Mouse (Mus musculus) left cerebral cortex, adult 11 months (tissue): ENCODE data around the gene Ints5.
"Not testable (repeated sequence)": the region's sequence is repeated elsewhere in the genome, so short reads cannot be mapped to it uniquely, and the experiment has no call there.

ENCODE experiments used
- DNase-seq: peaks from one replicate; pipeline ENCODE4 v3.0.0; 2022; ENCODE audit warnings: low spot score

The Ints5 gene

GRCm38 (mm10) chr19:8887585-8888463 lies 5.0 kb upstream of the Ints5 start:
- DNase-seq, result no peak

GRCm38 (mm10) chr19:8888511-8889385 lies 4.1 kb upstream of the Ints5 start, which contains the start of the genes 1810009A15Rik and Gm49416:
1810009A15Rik (plus strand) TSS chr19:8888853.
Gm49416 (plus strand) TSS chr19:8888926.
- peak; percentile 89 for DNase-seq

- DNase-seq, result no peak
Measured at GRCm38 (mm10) chr19:8895397-8895960, 2.7 kb downstream of the Ints5 start.

GRCm38 (mm10) chr19:8896231-8896630 lies 3.4 kb downstream of the Ints5 start:
- not testable (repeated sequence) for DNase-seq

GRCm38 (mm10) chr19:8897211-8897864 lies 4.5 kb downstream of the Ints5 start:
- not testable (repeated sequence) for DNase-seq

GRCm38 (mm10) chr19:8897865-8898495 lies 5.2 kb downstream of the Ints5 start, which contains the start of gene Ganab:
Ganab (plus strand) TSS chr19:8898071.
- DNase-seq, result peak; percentile 93

GRCm38 (mm10) chr19:8898576-8898975 lies 5.8 kb downstream of the Ints5 start:
- DNase-seq, result no peak

DNA sequence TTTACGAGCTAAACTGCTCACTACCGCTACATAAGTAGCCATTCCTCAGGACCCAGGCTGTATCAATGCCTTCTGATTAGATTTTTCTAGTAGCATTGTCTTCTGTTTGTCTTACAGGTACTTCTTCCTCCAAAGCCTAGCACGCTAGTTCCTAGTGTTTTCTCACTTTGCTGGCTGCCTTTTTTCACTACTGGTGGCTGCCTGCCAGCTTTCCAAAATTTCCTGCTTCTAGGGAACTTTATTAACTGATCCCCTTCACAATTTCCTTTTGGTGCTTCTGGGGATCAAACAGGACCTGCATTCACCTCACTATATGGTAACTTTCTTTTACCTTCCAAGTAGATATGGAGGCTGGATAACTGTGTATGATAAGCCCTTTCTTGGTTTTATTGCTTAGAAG lies 6.3 kb downstream of the Ints5 start:
- no peak for DNase-seq

DNA sequence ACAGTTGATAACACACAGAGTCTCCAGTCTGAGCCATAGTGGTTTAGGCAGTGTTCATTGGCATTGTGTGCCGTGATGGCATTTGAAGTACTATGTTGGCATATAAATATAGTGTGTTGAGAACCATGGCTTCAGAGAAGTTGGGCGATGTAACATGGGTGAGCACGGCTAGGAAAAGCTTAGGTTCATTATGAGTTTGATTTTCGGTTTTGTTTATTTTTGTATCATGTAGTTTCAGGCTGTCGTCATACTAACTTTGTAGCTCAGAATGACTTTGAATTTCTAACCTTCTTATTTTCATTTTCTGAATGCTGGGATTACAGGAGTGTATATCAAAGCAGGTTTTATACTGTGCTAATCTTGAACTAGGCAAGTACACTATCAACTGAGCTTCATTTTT lies 10.6 kb downstream of the Ints5 start:
- DNase-seq, result no peak

- DNase-seq, result no peak
Measured at GRCm38 (mm10) chr19:8908531-8908930, 15.7 kb downstream of the Ints5 start.

DNA sequence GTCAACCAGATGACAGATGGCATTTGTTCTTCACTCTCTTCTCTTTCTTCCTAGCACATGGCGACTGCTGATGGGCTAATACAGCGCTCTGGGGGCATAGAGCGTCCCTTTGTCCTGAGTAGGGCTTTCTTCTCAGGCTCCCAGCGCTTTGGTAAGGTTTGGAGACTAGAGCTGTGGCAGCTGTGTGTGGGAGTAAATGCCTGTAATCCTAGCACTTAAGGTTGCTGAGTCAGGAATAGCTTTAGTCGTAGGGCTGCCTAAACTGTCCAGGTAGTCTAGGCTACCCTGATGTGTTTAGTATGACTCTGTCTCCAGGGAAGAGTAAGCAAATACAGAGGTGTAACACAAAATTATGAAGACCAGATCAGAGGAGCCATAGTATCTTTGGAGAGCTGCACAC lies 19.0 kb downstream of the Ints5 start:
- DNase-seq, result no peak

DNA sequence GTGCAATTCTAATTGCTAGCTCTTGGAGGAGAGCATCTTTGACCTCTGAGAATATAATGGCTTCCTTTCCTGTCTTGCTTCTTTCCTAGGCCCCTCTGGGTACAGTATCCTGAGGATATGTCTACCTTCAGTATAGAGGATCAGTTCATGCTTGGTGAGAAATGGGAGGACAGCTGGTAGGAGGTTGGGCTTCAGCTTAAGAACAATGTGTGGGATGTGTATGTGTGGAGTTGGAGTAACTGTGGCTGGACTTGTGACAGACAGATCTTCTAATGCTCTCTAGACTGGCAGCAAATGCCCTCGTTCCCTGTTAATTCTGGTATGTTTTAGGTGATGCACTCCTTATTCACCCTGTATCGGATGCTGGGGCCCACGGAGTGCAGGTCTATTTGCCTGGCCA lies 21.4 kb downstream of the Ints5 start:
- no peak for DNase-seq

- no peak for DNase-seq
Measured at GRCm38 (mm10) chr19:8919000-8919399, 26.2 kb downstream of the Ints5 start.

- DNase-seq, result no peak
Measured at GRCm38 (mm10) chr19:8919684-8920072, 26.9 kb downstream of the Ints5 start.

DNA sequence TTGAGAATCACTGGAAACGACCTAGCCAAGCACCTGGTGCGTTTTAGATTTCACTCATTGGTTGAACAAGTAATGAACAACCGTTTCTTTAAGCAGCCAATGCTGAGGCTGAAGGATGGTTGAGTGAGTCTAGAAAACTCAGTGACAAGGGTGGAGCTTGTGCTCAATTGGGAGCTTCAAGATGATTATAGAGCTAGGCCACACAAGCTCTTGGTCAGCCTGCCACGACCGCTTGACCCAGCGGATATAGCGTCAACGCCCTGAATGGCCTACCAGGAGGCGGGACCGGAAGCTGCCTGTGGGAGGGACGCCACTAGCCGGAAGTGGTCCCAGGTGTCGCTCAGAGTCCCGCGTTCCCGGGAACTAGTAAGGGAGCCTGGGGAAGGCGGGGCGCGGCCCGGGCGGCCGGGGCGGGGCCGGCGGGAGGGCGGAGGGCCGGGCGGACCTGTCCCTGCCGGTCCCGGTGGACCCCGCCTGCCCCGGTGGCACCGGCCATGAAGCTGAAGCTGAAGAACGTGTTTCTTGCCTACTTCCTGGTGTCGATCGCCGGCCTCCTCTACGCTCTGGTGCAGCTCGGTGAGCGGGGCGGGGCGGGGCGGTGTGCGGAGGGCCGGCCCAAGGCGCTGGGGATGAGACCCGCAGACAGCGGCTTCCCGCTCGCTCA lies 27.4 kb downstream of the Ints5 start, which contains the start of gene B3gat3:
TSS of gene B3gat3 (plus strand) at position 302 of the 664 bp plus-strand sequence.
- peak; percentile 87 for DNase-seq

DNA sequence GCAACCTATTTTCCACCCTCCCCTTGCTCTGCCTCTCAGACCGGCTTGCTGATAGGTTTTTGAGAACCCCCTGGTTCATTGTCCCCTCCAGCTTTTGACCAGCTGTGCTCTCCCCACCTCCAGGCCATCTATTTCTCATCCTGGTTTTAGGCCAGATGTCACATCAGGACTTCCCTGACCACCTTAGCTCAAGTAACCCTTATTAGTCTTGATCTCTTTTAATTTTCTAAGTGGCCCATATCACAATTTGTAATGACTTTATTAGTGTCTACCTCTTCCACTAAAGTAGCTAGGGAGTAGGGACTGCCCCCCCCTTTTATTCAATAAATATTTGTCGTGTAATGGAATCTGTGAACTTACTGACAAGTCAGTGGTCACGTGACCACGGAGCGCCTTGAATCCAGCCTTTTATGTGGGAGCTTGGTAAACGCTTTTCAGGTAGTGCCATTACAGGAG lies 28.1 kb downstream of the Ints5 start:
- DNase-seq, result no peak

GRCm38 (mm10) chr19:8921741-8922140 lies 28.9 kb downstream of the Ints5 start:
- no peak for DNase-seq

- no peak for DNase-seq
Measured at GRCm38 (mm10) chr19:8926766-8927165, 34.0 kb downstream of the Ints5 start.

DNA sequence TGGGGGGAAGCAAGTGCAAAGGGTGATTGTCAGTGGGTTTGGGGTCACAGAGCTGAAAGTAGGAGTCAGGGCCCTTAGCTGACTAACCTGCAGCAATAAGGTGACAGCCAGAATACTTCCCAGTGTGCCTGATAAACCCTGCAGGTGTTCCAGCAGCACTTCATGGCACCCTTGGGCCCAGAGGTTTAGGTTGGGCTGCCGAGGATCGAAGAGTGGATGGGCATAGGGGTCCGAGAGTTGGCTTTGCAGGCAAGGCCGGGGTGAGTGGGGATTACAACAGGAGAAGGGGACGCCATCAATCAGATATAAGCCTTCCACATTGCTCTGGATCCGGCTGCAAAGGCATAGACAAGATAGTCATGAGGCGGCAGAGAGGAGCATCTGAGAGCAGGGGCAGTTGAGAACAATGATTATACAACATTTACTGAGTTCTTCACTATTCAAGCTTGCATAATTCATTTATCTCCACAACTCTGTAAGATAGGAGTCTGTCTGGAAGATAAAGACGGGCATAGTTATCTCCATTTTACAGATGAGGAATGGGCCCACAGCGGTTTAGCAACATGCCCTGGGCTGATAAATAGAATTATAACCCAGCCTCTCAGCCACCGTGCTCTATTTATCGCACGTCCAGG lies 35.2 kb downstream of the Ints5 start:
- DNase-seq, result no peak

DNA sequence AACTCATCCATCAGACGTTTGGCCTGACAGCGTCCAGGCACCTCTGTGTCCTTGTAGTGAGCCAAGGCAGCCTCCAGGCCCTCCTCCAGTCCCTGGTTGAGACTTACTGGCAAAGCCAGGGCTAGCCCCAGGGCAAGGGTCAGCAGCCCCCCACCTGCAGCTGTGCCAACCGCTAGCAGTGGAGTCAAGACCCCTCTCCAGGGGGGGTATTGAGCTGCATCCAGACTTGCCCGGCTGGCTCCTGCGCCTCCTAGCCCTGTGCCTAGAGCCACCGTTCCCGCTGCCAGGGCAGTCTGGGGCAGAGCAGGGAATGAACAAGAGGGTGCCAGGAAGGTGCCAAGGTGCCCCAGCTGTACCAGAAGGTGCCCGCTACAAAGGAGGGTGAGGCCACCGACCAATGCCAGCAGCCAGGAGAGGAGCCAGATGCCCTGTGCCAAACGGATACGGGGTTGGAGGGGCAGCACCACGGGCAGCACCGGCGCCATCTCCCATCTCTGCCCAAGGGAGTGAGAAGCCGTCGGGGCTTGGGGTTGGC lies 36.0 kb downstream of the Ints5 start:
- no peak for DNase-seq
